Mouse (Mus musculus) skeletal muscle tissue, adult 2 months (tissue): ENCODE data around the gene 4930556J24Rik.
"Not testable (repeated sequence)": the region's sequence is repeated elsewhere in the genome, so short reads cannot be mapped to it uniquely, and the experiment has no call there.

Source experiments
- DNase-seq: peaks from one replicate; pipeline ENCODE4 v3.0.0-alpha.2; 2012; ENCODE audit warnings: low read depth, low spot score

4930556J24Rik gene

DNA sequence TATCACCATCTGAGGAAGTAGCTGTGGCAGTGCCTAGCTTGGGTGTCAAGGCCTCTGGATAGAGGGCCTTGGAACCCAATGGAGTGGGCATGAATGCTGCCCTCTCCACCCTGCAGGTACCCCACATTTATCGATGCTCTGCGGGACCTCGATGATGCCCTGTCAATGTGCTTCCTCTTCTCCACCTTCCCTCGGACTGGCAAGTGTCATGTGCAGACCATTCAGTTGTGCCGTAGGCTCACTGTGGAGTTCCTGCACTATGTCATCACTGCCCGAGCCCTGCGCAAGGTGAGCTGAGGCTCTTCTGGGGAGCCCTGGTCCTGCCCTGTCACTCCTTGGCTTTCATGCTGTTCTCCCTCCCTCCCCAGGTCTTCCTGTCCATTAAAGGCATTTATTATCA lies 3.5 kb downstream of the 4930556J24Rik start:
- no peak for DNase-seq

DNA sequence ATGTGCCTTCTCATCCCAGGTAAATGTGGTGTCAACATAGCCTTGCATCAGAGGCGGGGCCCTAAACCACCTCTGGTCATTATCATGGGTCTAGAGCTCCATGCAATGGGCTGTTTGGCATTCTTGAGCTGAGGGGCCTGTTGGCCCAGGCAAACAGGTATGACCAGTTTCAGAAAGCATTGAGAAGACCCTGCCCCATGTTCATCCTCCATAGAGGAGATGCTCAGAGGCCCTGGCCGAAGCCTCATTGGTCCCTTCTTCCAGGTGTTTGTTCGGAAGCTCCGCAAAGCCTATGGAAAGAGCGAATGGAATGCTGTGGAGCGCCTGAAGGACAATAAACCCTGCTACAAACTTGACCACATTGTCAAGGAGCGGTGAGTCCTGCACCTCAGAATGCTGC lies 6.2 kb downstream of the 4930556J24Rik start:
- DNase-seq, result no peak

DNA sequence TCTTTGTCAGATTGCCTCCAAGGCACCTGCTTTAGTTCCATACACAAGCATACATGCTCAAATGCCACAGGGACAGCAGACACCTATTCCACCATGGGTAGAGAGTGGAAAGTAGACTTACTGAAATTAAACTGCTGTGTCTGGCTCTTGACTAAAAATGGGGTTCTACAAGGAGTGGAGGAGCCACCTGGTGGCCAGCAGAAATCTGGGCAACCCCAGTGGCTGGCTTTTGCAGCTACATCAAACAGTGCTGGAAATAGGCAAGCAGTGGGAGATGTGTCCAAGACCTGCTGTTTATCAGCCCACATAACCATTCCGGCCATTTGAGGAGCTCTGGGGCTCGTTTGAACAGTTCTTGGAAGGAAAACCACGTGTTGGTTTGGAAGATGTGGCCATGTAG lies 6.7 kb downstream of the 4930556J24Rik start:
- DNase-seq, result no peak

GRCm38 (mm10) chr11:3964416-3965172 lies 12.0 kb downstream of the 4930556J24Rik start:
- DNase-seq, result no peak

DNA sequence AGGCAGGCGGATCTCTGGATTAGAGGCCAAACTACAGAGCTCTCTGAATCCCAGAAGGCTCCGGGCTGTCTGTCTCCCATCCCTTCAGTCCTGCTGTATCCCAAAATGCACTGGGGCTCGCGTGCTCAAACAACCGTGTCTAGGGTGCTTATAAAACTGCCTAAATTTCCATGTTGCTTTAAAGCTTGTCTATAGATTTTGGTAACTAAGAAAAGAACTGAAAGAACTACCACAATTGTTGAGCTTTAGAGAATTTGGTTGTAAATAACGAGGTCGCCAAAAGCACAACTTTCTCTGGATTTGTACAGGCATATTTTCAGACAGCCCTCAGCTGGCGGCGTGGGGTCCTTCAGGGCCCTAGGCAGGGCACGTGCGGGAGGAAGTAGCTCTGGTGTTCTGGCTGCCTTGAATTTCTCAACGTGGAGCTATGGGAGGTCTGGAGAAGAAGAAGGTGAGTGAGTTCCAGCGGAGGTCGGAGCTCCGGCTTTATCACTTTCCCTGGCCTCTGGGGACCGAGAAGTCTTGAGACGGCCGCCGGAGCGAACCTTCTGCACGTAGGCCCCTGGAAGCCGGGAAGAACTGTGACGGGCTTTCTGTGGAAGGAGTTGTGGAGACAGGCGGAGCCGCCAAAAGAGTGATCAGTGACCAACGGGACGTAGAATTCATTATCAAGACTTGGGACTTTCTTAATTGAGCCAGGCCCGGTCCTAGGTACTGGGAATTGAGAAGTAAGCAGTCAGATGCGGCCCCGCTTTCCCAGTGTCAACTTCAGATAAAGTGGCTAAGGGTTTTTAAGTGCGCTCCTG lies 12.8 kb downstream of the 4930556J24Rik start, which contains the start of gene Pes1:
TSS of gene Pes1 (plus strand) at position 366 of the 806 bp plus-strand sequence.
- peak; percentile 86 for DNase-seq

DNA sequence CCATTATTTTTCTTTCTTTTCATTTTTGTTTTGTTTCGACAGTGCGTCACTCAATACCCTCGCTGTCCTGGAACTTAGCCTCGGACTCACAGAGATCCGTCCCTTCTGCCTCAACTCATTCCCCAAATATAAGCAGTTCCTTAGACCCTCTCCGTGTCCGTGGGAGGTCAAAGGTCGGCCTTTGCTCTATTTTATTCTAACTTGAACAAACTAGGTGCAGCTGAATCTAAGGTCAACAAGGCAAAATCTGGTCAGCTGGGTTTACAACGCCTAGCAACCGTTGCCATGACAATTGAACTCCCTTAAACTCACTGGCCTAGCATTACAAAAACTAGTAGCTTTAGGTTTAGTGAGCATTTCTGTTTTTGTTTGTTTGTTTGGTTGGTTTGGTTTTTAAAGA lies 13.4 kb downstream of the 4930556J24Rik start:
- peak; percentile 7 for DNase-seq

DNA sequence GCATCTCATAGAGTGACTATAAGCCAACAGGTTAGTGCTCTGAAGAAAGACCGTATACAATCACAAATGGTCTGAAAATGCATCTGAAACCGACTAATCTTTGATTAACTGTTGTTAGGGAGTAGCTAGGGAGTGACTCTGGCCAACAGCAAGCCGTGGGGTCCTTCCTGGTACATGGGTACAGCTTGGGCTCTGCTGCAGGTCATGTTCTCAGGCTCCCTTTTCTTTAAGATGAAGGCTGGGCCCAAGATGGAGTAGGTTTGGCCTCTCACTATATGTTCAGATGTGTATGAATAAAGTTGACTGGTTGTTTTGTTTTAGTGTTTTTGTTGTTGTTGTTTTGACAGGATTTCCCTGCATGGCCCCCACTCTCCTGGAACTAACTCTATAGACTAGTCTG lies 14.8 kb downstream of the 4930556J24Rik start:
- DNase-seq, result no peak

DNA sequence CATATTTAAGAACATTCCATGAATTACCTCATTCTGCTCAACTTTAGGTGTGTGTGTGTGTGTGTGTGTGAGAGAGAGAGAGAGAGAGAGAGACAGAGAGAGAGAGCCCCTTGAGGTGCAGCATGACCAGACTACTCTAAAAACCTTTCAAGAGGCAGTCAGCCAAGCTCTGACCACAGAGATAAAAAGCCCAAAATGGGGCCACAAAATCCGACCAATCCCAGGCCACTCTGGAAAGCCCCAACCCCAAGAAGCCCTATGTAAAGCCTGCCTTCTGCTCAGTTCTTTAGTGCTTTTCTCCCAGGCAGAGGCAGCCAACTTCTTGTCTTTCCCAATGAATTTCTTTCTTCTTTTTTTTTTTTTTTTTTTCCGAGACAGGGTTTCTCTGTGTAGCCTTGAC lies 15.7 kb downstream of the 4930556J24Rik start:
- DNase-seq, result no peak

- DNase-seq, result not testable (repeated sequence)
Measured at GRCm38 (mm10) chr11:3955371-3955770, 21.2 kb downstream of the 4930556J24Rik start.

GRCm38 (mm10) chr11:3954876-3955275 lies 21.7 kb downstream of the 4930556J24Rik start:
- DNase-seq, result not testable (repeated sequence)

- no peak for DNase-seq
Measured at GRCm38 (mm10) chr11:3946386-3946785, 30.2 kb downstream of the 4930556J24Rik start.

- no peak for DNase-seq
Measured at GRCm38 (mm10) chr11:3941371-3941770, 35.2 kb downstream of the 4930556J24Rik start.

GRCm38 (mm10) chr11:3937321-3937874 lies 39.2 kb downstream of the 4930556J24Rik start:
- no peak for DNase-seq

DNA sequence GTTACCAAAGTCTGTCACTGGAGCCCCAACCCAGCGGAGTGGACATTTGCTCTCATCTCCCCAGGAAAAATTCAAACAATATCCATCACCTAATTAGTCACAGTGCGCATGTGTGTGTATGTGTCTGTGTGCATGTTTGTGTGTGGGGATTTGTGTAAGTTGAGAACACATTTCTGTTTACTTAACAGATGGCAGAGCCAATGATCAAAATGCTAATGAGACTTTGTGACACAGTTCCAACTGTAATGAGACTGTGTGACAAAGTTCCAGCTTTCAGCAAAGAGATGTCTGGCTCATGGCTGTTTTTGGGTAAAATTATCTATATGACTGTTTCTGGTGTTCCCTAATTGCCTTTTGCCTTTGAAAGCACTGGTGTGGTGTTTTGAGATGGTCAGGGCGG lies 40.3 kb downstream of the 4930556J24Rik start:
- no peak for DNase-seq

DNA sequence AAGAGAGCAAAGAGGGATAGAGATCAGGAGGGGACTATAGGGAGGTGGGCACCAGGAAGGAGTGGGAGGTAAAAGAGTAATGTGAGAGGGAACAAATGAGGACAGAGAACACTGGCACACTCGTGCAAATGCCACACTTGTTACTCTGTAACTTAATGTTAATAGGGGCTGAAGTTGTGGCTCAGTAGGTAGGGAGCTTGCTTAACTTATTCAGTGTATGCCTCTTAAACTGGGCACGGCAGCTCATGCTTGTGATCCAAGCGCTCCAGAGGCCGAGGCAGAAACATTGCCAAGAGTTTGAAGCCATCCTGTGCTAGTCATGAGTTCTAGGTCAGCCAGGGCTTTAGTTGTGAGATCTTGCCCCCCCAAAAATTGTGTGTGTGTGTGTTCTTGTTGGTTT lies 41.4 kb downstream of the 4930556J24Rik start:
- no peak for DNase-seq

DNA sequence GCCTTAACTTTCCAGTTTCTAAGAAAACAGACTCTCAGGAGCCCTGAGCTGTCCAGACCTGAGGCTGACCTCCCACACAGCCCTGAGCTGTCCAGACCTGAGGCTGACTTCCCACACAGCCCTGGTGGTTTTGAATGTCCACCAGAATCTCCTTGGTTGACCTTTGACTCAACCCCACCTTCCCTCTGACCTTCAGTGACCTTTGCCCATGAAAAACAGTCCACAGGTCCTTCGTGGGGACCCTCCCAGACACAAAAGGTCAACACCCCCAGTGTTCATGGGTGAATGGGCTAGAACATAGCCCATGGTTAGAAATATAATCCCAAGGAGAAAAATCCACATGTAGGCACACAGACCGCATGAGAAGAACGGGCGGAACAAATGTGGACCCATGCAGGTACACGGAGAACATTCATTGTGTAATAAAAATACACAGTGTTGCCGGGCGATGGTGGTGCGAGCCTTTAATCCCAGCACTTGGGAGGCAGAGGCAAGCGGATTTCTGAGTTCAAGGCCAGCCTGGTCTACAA lies 42.8 kb downstream of the 4930556J24Rik start:
- no peak for DNase-seq

- DNase-seq, result peak; percentile 81
Measured at GRCm38 (mm10) chr11:3931511-3932211, 44.9 kb downstream of the 4930556J24Rik start, which contains the start of gene Tcn2. Tcn2 (minus strand) TSS chr11:3932159.

- DNase-seq, result no peak
Measured at GRCm38 (mm10) chr11:3930931-3931330, 45.6 kb downstream of the 4930556J24Rik start.

DNA sequence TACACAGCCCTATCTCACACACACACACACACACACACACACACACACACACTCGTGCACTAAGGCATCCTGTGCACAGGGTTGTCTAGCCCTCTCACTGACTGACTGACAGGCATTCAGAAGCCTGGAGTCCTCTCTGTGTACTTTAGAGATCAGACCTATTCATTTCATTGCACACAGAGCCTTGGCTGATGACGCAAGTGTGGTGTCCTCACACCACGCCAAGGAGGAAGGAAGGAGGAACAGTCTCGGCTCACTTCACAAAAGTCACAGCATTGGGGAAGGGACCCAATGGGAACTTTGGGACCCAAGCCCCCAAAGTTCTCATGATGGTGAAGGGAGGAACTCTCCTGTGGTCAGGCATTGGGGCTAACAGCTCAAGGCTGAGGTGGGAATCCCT lies 46.6 kb downstream of the 4930556J24Rik start:
- no peak for DNase-seq

- no peak for DNase-seq
Measured at GRCm38 (mm10) chr11:3925916-3926315, 50.7 kb downstream of the 4930556J24Rik start.

DNA sequence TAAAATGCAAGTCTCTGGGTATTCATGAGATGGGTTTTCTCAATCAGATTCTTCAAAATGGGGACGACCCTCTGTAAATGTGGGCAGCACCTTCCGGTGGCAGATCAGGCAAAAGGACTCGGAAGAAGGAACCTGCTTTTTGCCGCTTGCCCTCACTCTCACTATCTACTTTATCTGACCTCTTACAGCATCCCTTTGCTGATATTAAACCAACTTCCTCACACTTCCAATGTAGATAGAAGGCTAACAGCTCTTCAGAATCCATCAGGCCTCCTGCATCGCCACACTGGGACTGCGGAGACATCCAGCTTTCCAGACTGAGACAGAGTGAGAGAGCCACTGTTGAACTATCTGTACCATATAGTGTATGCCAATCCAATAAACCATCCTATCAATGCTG lies 53.8 kb downstream of the 4930556J24Rik start:
- DNase-seq, result no peak
